Mouse (Mus musculus) heart, postnatal 25 days (tissue): ENCODE results near the gene Treml1. TPM values are rescaled to one million over a fixed set of nuclear protein-coding genes. Genes with fewer than 3 reads are reported as not detected.

Experiments
- DNase-seq: peaks from one replicate; pipeline ENCODE4 v3.0.0; 2022; ENCODE audit warnings: low spot score
- intact Hi-C: fragments of 180-260 bp; cut with DNase I; formaldehyde crosslinking; loops from one replicate; pipeline ENCODE4 v1.15.1; 2025
- total RNA-seq, 2 experiments: library from RNA; stranded (reverse); gene quantifications; 2 replicates each; pipeline ENCODE4 v1.2.3; 2021

Gene Treml1
- total RNA-seq, 2 experiments from 2014 or later, result 0.26 to 0.92 TPM

DNA sequence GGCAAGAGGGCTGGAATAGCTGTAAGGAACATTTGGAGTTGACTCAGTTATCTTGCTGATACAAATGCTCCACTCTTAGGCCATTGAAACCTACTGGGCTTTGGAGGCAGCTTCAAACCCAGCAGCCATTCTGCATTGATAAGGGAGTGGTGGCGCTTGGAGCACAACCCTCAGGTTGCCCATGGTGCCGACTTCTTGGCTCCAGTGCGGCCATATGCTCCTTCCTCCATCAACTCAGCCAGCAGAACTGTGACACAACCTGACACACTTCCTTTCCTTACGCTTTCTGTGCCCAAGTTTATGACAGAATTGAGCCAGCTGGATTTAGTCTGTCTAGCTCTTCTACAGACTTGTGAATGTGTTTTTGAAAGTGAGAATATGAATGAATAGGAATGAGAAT is 47.4 kb downstream of the Treml1 start:
- intact Hi-C loops, result no loop called here
- DNase-seq, result no peak

DNA sequence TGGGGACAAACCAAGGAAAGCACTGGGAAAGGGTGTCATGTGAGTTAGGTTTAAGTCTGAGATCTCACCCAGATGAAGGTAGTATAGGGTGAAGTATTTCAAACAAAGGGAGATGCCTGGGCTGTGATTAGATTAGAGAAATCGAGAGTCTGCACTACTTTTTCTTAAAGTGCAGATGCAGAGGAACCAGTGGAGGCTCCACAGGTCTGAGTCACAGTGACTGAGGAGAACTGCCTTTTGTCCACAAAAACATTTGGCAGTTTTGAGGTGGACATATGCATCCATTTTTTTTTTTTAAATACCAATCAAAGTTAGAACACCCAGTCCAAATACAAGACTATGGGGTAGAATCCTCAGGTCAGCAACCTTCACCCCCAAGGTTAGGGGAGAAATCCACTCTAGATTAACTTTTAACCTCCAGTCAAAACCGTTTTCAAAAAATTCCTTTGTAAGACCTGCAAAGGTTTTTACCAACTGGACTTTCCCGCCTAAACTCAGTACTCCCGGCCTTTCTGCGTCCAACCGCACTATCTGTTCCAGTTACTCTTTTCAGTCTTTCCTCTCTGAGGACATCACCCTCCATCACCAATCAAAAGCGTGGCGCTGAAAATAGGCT is 48.3 kb downstream of the Treml1 start:
- intact Hi-C loops, result no loop called here
- no peak for DNase-seq

DNA sequence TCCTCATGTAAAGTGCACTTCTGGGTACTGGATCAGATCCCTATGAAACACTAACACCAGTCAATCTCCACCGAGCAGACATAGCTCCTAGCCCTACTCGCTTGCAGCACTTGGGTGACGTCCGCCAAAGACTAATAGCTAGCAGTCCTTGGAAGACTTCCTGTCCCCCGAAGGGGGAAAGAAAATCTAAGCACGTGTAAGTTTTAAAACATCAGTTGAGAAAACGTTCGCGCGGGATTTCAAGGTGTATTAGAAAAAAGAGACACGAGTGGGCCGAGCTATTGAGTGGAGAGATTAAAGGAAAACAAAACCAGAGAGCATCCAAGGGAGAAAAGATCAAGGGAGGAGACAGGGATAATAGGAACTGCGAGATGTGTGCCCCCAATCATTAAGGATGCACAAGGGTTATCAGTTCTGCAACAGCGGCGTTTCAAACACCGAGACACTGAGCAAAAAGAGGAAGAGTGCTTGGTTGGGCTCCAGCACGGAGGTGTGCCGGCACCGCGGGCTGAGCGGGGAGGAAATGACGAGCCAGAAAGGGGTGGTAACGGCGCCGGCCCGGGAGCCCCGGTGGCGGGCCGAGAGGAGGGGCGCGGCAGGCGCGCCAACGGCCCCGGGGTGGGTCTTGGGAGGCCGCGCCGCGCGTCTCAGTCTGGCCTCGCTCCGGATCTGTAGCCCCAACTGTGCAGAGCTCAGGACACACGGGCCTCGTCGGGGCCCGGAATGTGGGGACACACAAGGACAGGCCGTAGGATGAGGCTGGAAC is 49.0 kb downstream of the Treml1 start:
- peak; percentile 52 for DNase-seq
- intact Hi-C loops, result no loop called here

DNA sequence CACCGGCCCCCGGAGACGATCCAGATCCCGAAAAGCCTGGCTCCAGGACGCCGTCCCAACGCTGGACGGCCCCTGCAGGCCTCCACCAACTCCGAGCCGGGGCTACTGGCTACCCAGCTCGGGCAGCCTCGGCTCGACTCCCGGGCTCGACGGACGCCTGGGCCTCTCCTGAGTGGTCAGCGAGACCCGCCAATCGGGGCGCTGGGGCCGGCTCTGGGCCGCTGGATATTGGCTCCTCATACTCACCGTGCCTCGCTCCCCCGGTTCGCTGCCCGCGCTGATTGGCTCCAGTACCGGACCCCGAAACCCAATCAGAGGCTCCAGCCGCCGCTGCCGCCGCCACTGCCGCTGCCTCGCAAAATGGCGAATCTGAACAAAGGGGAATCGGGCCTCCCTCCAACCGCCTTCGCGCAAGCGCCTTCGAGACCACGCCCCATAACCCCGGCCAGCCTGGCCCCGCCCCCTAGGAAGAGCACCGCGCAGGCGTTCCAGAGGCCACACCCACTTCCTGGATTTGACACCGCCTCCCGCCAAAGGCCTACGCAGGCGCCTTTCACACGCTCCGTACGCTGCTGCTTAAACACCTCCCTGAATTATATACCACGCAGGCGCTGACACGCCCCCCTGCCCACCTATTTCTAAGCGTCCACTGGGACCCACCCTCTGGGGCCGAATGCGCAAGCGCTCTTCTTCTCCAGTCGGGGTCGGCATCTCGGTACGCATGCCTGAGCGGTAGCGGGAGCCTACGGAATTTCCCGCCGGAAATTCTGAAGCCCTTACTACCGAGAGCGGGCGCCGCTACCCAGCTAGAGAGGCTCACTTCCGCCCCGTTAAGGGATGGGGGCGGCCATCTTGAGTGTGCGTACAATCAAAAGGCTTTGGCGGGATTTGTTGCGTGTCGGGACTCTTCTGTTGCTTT is 49.9 kb downstream of the Treml1 start, which contains the start of the genes Nfya and Oard1:
Gene Nfya, minus strand, starts transcription at position 527 of the 919 bp plus-strand sequence.
Gene Oard1, plus strand, starts transcription at position 635 of the 919 bp plus-strand sequence.
- intact Hi-C loops, result loop anchor here (2.0 kb wide), 1 partner anchor 19 kb away; no protein-coding TSS in a partner anchor
- DNase-seq, result peak; percentile 99

DNA sequence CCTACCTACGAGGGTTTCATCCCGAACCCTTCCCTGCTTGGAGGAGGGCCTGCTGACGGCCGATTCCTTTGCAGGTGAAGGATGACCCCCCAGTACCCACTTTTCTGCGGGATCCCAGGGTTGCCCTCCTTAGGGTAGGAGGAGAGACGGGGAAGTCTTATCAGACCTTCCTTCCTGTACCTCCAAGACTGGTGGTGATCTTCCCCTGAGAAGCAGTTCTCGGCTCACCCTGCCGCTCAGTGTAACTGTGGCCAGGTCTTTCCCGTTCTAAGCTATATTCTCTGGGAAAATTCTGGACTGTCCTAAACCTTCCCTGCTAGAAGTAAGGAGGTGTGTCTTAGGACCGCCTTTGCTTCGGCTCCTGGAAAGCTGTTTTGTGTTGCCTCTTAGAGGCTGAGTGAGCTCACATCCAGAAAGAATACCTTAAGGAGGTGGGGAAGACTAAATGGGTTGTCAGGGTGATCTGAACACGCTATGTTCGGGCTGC is 50.6 kb downstream of the Treml1 start:
- intact Hi-C loops, result loop anchor here (2.0 kb wide), 1 partner anchor 18 kb away; no protein-coding TSS in a partner anchor
- no peak for DNase-seq

DNA sequence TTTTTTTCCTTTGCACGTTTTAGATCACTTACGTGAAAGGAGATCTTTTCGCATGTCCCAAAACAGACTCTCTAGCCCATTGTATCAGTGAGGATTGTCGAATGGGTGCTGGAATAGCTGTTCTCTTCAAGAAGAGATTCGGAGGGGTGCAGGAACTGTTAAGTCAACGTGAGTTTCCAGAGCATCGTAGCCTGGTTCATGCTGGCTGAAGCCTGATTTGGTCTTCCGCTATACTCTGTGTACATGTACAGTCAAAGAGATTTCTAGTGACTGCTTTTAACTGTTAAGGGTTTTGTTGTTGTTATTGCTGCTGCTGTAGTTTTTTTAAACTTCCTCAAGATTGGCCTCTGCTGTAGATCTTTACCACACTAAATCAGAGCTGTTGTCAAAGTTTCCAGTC is 51.5 kb downstream of the Treml1 start:
- intact Hi-C loops, result loop anchor here (2.0 kb wide), 1 partner anchor 18 kb away; no protein-coding TSS in a partner anchor
- DNase-seq, result no peak

DNA sequence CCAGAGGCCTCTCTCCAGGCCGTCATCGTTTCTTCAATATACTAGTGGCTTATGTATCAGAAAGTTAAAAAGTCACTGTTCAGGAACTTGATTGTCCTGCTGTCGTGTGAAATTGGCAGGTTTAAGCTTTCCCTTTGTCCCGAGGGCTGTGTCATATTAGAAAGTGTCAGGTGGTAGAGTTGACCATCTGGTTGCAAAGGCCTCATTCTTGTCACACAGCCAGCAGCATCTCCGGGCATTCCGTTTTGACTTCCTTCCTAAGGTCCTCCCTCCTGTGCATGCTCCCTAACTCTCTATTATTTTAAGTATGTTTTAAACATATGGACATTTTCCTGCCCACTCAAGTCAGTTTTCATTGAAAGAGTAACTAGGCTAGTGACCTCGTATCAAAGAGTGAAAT is 56.3 kb downstream of the Treml1 start:
- DNase-seq, result no peak
- intact Hi-C loops, result no loop called here

Other genes with a start within 250 kb of the Treml1 start
- not detected for gene 9830107B12Rik, start 213.6 kb upstream of the Treml1 start, total RNA-seq
- not detected for gene A530064D06Rik, start 192.6 kb upstream of the Treml1 start, total RNA-seq
- not detected for gene Trem1, start 127.1 kb upstream of the Treml1 start, total RNA-seq
- not detected for gene Trem3, start 112.1 kb upstream of the Treml1 start, total RNA-seq
- gene Treml4, start 95.6 kb upstream of the Treml1 start, total RNA-seq, result under 1 TPM in 1 of 2 experiments, not detected in 1; 0.28 TPM
- gene Treml2, start 60.4 kb upstream of the Treml1 start, total RNA-seq, result under 1 TPM; 0.31 to 0.75 TPM
- gene B430306N03Rik, start 43.8 kb upstream of the Treml1 start, total RNA-seq, result under 1 TPM; 0.08 to 0.20 TPM
- 1 to 10 TPM; 1.2 TPM for gene Trem2, start 13.5 kb upstream of the Treml1 start, total RNA-seq
- 10 to 100 TPM; 19.6 to 21.4 TPM for gene Nfya, start 50.0 kb downstream of the Treml1 start, total RNA-seq
- gene Oard1, start 50.1 kb downstream of the Treml1 start, total RNA-seq, result 10 to 100 TPM; 12.9 to 14.3 TPM
- 100 to 1,000 TPM; 245 to 262 TPM for gene Apobec2, start 73.0 kb downstream of the Treml1 start, total RNA-seq
- 1 to 10 TPM in 1 of 2 experiments, under 1 TPM in 1; 0.91 to 1.2 TPM for gene Tspo2, start 91.6 kb downstream of the Treml1 start, total RNA-seq
- gene Unc5cl, start 95.0 kb downstream of the Treml1 start, total RNA-seq, result under 1 TPM; 0.14 to 0.16 TPM